Mouse (Mus musculus) intestine, embryonic 16.5 days (tissue): ENCODE results near the gene Cd40. TPM values are rescaled to one million over a fixed set of nuclear protein-coding genes. Genes with fewer than 3 reads are reported as not detected.

Experiments
- ATAC-seq: fragments of 200-750 bp; cut with Nextera tagmentation; 2 replicates; pipeline ENCODE4 v1.8.0; 2017; ENCODE audit warnings: moderate TSS enrichment, moderate library complexity
- H3K27ac ChIP-seq: fragments of 300-500 bp; sonication (generic); 2 replicates; pipeline ENCODE4 v1.5.1; 2014; ENCODE audit warnings: mild to moderate bottlenecking, low read length
- H3K27me3 ChIP-seq: fragments of 300-500 bp; sonication (generic); replicated peaks from 2 replicates; pipeline ENCODE4 v1.6.1; 2014; ENCODE audit warnings: low read length, control low read depth, mixed read lengths; ENCODE audit not compliant: control insufficient read depth, insufficient read depth
- H3K36me3 ChIP-seq: fragments of 300-500 bp; sonication (generic); 2 replicates; pipeline ENCODE4 v1.6.1; 2014; ENCODE audit warnings: low read length, control low read depth; ENCODE audit not compliant: control insufficient read depth, insufficient read depth
- H3K4me1 ChIP-seq: fragments of 300-500 bp; sonication (generic); 2 replicates; pipeline ENCODE4 v1.6.1; 2014; ENCODE audit warnings: low read length, control low read depth, mixed read lengths; ENCODE audit not compliant: control insufficient read depth, insufficient read depth
- H3K4me2 ChIP-seq: fragments of 300-500 bp; sonication (generic); 2 replicates; pipeline ENCODE4 v1.6.1; 2014; ENCODE audit warnings: low read depth, low read length, control low read depth
- H3K4me3 ChIP-seq: fragments of 300-500 bp; sonication (generic); 2 replicates; pipeline ENCODE4 v1.5.1; 2014; ENCODE audit warnings: mild to moderate bottlenecking, low read length
- H3K9ac ChIP-seq: fragments of 300-500 bp; sonication (generic); 2 replicates; pipeline ENCODE4 v1.6.1; 2014; ENCODE audit warnings: low read depth, low read length
- H3K9me3 ChIP-seq: fragments of 300-500 bp; sonication (generic); 2 replicates; pipeline ENCODE4 v1.6.1; 2016; ENCODE audit warnings: low read length, control low read depth; ENCODE audit not compliant: control insufficient read depth
- WGBS: fragments of 180-500 bp; shearing (Covaris S2); extraction: QIAGEN DNeasy Blood & Tissue Kit; methylation state at CpG from one replicate; pipeline ENCODE4 v1.1.7; 2014; 5-methylcytosine and 5-hydroxymethylcytosine counted together
- polyA plus RNA-seq: library from polyadenylated mRNA; unstranded; fragments of >200 nt; fragmentation: Nextera tagmentation; extraction: Ambion mirVana; gene quantifications from 2 replicates; pipeline ENCODE4 v1.2.1, GENCODE M21; 2015

The Cd40 gene
- polyA plus RNA-seq, 1 experiment from 2014 or later = 7.6 TPM

DNA sequence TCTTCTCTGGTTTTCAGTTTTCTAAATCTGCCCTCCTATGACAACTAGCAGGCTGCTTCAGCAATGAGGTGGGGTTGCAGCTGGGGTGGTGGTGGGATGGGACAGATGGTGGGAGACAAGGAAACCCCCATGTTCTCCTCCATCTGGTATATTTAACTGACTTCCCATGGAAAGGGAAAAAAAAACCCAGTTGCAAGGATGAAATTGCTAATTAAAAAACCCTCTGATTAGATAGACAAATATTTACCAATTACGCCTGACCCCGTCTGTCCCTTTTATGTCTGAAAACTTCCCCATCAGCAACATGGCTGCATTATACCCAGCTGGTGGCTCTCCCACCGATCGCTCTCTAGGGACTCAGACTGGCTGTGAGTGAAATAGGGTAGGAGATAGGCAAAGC is 31.2 kb downstream of the Cd40 start:
- H3K27ac ChIP-seq = no peak overlapping the region
- 69% methylated on average over 4 of the region's 4 CpGs for WGBS
- no peak for ATAC-seq

DNA sequence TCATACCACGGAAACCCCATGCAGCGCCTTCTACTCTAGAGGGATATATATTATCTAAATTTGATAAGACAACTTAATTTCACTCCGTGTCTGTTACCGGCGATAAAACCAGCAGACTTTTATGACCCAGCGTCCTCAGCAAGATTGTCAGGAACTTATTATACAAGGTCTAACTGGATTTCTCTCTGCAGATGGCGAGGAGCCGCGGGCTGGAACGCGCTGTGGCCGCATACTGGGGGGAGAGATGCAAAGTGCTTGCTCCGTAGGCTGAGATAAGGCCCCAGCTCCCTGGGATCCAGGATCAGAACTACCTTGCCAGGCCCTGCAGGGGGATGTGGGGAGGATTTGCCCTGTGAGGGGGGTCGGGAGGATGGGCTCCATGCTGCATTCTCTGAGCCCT is 34.0 kb downstream of the Cd40 start:
- Histone ChIP-seq H3K9me3 (no peaks in the 10 kb centered on the region), H3K9ac (no peak overlapping the region), H3K4me1 (no peaks in the 10 kb centered on the region), H3K27me3 (peaks cover 3% of the 10 kb centered on the region; the same call in 1 of the 2 replicates), H3K36me3 (no peaks in the 10 kb centered on the region), H3K27ac (no peak overlapping the region), H3K4me2 (no peak overlapping the region), H3K4me3 (no peak overlapping the region)
- ATAC-seq = no peak
- 28% methylated on average over 14 of the region's 14 CpGs for WGBS

More for the DNA sequence above, 31.2 kb downstream of the Cd40 start:
- Histone ChIP-seq H3K4me1 (no peaks in the 10 kb centered on the region), H3K4me2 (no peak overlapping the region), H3K36me3 (no peaks in the 10 kb centered on the region), H3K9me3 (no peaks in the 10 kb centered on the region), H3K4me3 (no peak overlapping the region), H3K27me3 (peaks cover 3% of the 10 kb centered on the region; the same call in 1 of the 2 replicates), H3K9ac (no peak overlapping the region)

DNA sequence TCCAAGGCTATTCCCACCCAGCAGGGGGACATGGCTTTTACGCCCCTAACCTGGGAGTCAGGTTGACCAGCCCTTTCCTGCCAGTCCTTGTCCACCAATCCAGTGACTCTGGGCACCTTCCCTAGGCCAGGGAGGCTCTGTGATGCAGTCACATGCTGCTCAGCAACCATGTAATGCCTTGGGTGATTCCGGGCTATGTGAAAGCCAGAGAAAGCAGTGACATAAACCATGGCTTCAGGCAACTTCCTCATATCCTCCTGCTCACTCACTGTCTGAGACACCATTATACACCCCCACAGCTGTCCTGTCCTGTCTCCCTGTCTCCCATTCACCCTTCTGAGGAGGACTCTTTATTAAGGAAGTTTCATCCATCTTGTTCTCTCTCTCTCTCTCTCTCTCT is 35.2 kb downstream of the Cd40 start, which contains the start of gene 1700025C18Rik:
1700025C18Rik (minus strand) TSS at position 101 of the 400 bp plus-strand sequence.
- Histone ChIP-seq H3K4me3 (no peak within 1 kb of the TSS), H3K4me2 (no peak within 1 kb of the TSS)
- WGBS = 62% methylated on average over 2 of the region's 2 CpGs

DNA sequence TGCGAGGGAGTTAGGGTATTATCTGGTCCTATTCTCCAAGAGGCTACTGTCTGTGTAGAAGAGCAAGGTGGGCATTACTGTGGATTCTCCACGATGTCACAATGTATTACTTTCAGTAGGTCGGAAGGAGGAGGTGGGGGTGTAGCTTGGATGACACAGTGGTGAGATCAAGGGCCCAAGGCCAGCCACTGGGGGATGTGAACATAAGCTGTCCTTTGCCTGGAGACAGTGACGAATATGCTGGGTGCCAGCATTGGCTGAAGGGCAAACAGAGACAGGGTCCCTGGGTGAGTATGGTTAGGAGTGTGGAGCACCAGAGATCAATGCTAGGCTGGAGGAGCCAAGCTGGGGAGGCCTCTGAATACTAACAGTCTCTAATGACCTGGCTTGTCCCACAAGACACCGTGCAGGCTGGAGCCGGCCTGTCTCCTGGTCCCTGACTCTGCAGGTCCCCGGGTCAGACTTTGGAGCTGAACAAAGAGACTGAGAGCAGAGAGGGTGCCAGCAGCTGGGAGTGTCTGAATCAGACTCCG is 36.1 kb downstream of the Cd40 start:
- no peaks in the 10 kb centered on the region for H3K9me3 ChIP-seq
- no peak overlapping the region for H3K4me3 ChIP-seq
- WGBS = 71% methylated on average over 8 of the region's 8 CpGs
- no peak overlapping the region for H3K27ac ChIP-seq
- no peaks in the 10 kb centered on the region for H3K36me3 ChIP-seq
- no peak for ATAC-seq
- no peak overlapping the region for H3K9ac ChIP-seq
- no peak overlapping the region for H3K4me2 ChIP-seq
- H3K27me3 ChIP-seq = peaks cover 5% of the 10 kb centered on the region
- H3K4me1 ChIP-seq = no peaks in the 10 kb centered on the region

More for the DNA sequence above, 35.2 kb downstream of the Cd40 start, which contains the start of gene 1700025C18Rik:
- H3K9ac ChIP-seq = no peak within 1 kb of the TSS
- peaks cover 3% of the 10 kb centered on the region; the same call in 1 of the 2 replicates for H3K27me3 ChIP-seq
- no peaks in the 10 kb centered on the region for H3K4me1 ChIP-seq
- no peaks in the 10 kb centered on the region for H3K9me3 ChIP-seq
- H3K27ac ChIP-seq = no peak within 1 kb of the TSS
- ATAC-seq = no peak
- no peaks in the 10 kb centered on the region for H3K36me3 ChIP-seq

DNA sequence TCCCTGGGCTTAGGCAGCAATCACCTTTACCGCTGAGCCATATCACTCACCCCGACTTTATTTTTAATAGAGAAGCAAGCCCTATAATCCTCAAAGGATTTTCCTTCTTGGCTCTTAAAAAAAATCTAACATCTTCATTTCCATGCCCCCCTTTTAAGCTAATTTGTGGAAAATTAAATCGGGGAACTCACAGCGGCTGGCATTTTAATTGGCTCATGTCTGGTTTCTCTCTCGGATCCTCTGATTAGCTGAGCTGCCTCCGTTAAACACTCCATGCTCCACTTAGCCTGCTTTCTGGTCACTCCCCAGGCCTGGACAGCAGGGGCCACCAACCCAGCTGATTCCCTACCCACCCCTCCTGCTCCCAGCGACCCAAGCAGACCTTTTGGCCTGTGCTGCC is 37.0 kb downstream of the Cd40 start:
- 66% methylated on average over 7 of the region's 7 CpGs for WGBS
- Histone ChIP-seq H3K4me2 (no peak overlapping the region), H3K27ac (no peak overlapping the region), H3K27me3 (peaks cover 12% of the 10 kb centered on the region), H3K9ac (no peak overlapping the region), H3K4me1 (no peaks in the 10 kb centered on the region), H3K4me3 (no peak overlapping the region), H3K36me3 (no peaks in the 10 kb centered on the region), H3K9me3 (no peaks in the 10 kb centered on the region)
- ATAC-seq = no peak

DNA sequence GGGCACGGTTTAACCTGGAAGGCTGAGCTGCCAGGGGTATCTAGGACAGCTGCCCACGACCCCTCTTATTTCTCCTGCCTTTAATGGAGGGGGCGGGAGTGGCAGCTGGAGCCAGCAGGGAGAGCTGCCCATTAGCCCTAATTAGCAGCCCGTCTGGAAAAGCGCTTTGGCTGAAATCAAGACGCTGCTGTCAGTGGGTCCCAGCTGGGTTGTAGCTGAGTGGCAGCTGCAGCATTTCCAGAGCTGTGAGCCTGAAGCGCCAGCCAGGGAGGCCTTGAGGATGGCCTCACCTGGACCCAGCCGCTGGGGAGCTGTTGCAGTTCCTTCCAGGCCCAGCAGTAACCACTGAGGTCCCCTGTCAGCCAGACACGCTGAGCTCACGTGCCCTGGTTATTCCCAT is 40.9 kb downstream of the Cd40 start:
- no peak for ATAC-seq
- 24% methylated on average over 10 of the region's 10 CpGs for WGBS

DNA sequence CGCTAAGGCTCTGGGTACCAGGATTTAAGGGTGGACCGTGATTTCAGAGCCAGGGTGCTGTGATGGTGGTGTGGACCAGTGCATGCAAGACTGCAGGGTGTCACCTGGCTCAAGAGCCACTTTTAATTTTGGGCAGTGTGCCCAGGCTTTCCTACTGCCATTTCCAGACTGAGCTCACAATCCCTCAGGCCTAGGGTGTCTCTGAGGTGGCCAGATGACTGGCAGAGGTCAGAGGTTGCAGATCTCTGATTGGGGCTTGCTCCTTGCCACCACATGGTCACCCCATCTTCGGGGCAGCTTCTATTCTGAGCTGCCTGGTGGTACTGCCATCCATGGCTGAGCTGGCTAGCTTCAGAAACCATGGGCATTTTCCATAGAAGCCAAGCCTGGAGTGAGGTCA is 43.4 kb downstream of the Cd40 start:
- H3K27me3 ChIP-seq = peaks cover 29% of the 10 kb centered on the region
- H3K4me2 ChIP-seq = no peak overlapping the region
- H3K36me3 ChIP-seq = no peaks in the 10 kb centered on the region
- no peak for ATAC-seq
- no peak overlapping the region for H3K4me3 ChIP-seq
- H3K9ac ChIP-seq = no peak overlapping the region
- no peaks in the 10 kb centered on the region for H3K9me3 ChIP-seq
- H3K27ac ChIP-seq = no peak overlapping the region
- no peaks in the 10 kb centered on the region for H3K4me1 ChIP-seq
- WGBS = 79% methylated on average over 3 of the region's 3 CpGs

More for the DNA sequence above, 40.9 kb downstream of the Cd40 start:
- Histone ChIP-seq H3K27ac (no peak overlapping the region), H3K36me3 (no peaks in the 10 kb centered on the region), H3K9ac (no peak overlapping the region), H3K9me3 (no peaks in the 10 kb centered on the region), H3K27me3 (peaks cover 26% of the 10 kb centered on the region), H3K4me3 (no peak overlapping the region), H3K4me1 (no peaks in the 10 kb centered on the region), H3K4me2 (no peak overlapping the region)

DNA sequence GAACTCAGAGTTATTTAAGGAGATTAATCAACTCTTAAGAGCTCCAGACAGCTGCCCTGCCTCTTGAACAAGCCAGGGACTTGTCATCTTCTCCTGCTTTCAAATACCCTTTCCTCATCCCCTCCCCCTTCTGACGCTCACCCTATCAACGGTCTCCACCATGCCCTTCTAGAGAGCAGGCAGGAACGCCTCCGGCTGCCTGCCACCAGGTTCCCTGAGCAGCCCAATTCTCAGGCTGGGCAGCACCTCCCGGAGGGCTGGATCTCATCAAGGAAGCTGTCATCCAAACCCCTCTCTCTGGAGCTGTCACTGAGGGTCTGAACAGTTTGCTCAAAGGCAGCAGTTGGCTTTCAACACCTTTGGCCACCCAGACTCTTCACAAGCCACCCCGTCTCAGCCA is 45.3 kb downstream of the Cd40 start:
- no peaks in the 10 kb centered on the region for H3K9me3 ChIP-seq
- no peaks in the 10 kb centered on the region for H3K36me3 ChIP-seq
- H3K9ac ChIP-seq = no peak overlapping the region
- no peak overlapping the region for H3K4me2 ChIP-seq
- H3K27ac ChIP-seq = no peak overlapping the region
- H3K4me3 ChIP-seq = no peak overlapping the region
- peaks cover 39% of the 10 kb centered on the region for H3K27me3 ChIP-seq
- no peaks in the 10 kb centered on the region for H3K4me1 ChIP-seq
- 8% methylated on average over 6 of the region's 6 CpGs for WGBS
- no peak for ATAC-seq

DNA sequence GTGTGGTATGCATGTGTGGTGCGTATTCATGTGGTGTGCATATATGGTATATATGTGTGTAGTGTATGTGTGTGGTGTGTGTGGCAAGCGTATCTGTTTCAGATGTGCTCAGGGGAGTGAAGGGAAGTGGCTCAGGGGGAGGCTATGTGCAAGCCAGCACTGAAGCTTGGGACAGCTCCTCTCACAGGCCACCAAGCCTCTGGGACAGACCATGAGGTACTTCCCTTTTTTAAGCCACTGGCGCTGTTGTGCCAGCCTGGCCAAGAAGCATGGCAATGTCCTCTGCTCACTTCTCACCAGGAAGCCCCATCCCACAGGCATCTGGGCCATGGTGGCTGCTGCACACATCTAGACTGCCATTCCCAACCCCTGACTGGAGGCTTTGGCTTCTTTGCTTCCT is 47.5 kb downstream of the Cd40 start:
- H3K9me3 ChIP-seq = no peaks in the 10 kb centered on the region
- no peak for ATAC-seq
- H3K27ac ChIP-seq = no peak overlapping the region
- no peaks in the 10 kb centered on the region for H3K4me1 ChIP-seq
- 77% methylated on average over 3 of the region's 3 CpGs for WGBS
- no peaks in the 10 kb centered on the region for H3K36me3 ChIP-seq
- H3K4me3 ChIP-seq = no peak overlapping the region
- H3K27me3 ChIP-seq = peaks cover 39% of the 10 kb centered on the region
- H3K4me2 ChIP-seq = no peak overlapping the region
- H3K9ac ChIP-seq = no peak overlapping the region

DNA sequence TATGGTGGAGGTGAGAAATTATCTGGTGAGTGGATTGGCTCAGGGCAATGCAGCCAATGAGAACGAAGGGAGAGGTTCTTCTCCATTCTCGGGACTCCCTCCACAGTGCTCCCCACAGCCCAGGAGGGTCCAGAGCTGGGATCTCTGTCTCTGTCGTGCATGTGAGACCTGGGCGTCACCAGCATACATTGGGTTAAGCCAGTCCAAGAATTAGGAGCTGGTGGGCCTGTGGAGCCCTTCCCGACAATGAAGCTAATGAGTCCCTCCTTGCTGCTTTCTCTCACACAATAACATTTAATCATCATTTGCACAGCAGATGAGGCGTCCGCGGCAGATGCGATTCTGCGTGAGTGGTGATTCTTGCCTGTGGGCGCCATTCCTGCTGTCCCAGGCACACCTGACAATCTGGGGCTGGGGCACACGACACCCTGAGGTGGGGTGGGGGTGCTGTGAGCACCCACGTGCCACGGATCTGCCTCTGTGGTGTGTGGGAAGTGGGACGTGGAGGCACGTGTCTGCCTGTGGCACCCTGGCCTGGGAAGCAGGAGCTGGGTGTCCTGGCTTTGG is 50.2 kb downstream of the Cd40 start:
- peaks cover 51% of the 10 kb centered on the region for H3K27me3 ChIP-seq
- H3K4me1 ChIP-seq = no peaks in the 10 kb centered on the region
- no peaks in the 10 kb centered on the region for H3K36me3 ChIP-seq
- H3K9ac ChIP-seq = no peak overlapping the region
- no peaks in the 10 kb centered on the region for H3K9me3 ChIP-seq
- no peak overlapping the region for H3K4me3 ChIP-seq
- WGBS = 66% methylated on average over 16 of the region's 16 CpGs
- no peak overlapping the region for H3K27ac ChIP-seq
- H3K4me2 ChIP-seq = no peak overlapping the region
- no peak for ATAC-seq
